Mouse (Mus musculus): Measurements from ENCODE around the gene Zfr2.

GRCm38 (mm10) chr10:81273842-81274241 lies 40.9 kb downstream of the Zfr2 start:
- TF ChIP-seq CTCF (IDR thresholded peaks at IDR 0.05) (no peak), EP300 (IDR thresholded peaks at IDR 0.05) (no peak)

Measured in lung, postnatal 0 days (tissue).